Mouse (Mus musculus) limb, embryonic 12.5 days (tissue): Measurements from ENCODE around the gene Prkag2. TPM values are rescaled to one million over a fixed set of nuclear protein-coding genes. Genes with fewer than 3 reads are reported as not detected.

Experiments
- ATAC-seq: fragments of 200-750 bp; cut with Nextera tagmentation; 2 replicates; pipeline ENCODE4 v1.8.0; 2017; ENCODE audit warnings: low read depth, moderate TSS enrichment; ENCODE audit not compliant: insufficient number of reproducible peaks, insufficient read depth, low FRiP score, low TSS enrichment
- H3K27ac ChIP-seq: fragments of 300-500 bp; sonication (generic); 2 replicates; pipeline ENCODE4 v1.5.1; 2016; ENCODE audit warnings: mild to moderate bottlenecking, moderate library complexity
- H3K27me3 ChIP-seq: fragments of 300-500 bp; sonication (generic); 2 replicates; pipeline ENCODE4 v1.6.1; 2016; ENCODE audit warnings: mild to moderate bottlenecking, moderate library complexity
- H3K36me3 ChIP-seq: fragments of 300-500 bp; sonication (generic); 2 replicates; pipeline ENCODE4 v1.6.1; 2016; ENCODE audit warnings: mild to moderate bottlenecking, moderate library complexity
- H3K4me1 ChIP-seq: fragments of 300-500 bp; sonication (generic); replicated peaks from 2 replicates; pipeline ENCODE4 v1.6.1; 2016
- H3K4me2 ChIP-seq: fragments of 300-500 bp; sonication (generic); 2 replicates; pipeline ENCODE4 v1.6.1; 2016; ENCODE audit warnings: mild to moderate bottlenecking, moderate library complexity
- H3K4me3 ChIP-seq: fragments of 300-500 bp; sonication (generic); replicated peaks from 2 replicates; pipeline ENCODE4 v1.5.1; 2016; ENCODE audit warnings: mild to moderate bottlenecking
- H3K9ac ChIP-seq: fragments of 300-500 bp; sonication (generic); replicated peaks from 2 replicates; pipeline ENCODE4 v1.6.1; 2016; ENCODE audit warnings: mild to moderate bottlenecking, moderate library complexity
- H3K9me3 ChIP-seq: fragments of 300-500 bp; sonication (generic); 2 replicates; pipeline ENCODE4 v1.6.1; 2016; ENCODE audit warnings: mild to moderate bottlenecking, moderate library complexity
- WGBS: fragments of 180-500 bp; shearing (Covaris S2); methylation state at CpG from one replicate; pipeline ENCODE4 v1.1.7; 2016; 5-methylcytosine and 5-hydroxymethylcytosine counted together
- polyA plus RNA-seq: library from polyadenylated mRNA; unstranded; fragments of >200 nt; fragmentation: Nextera tagmentation; extraction: Ambion mirVana; gene quantifications from 2 replicates; pipeline ENCODE4 v1.2.1, GENCODE M21; 2016

Prkag2 gene
- polyA plus RNA-seq, 1 experiment from 2014 or later: 24.1 TPM

- Histone ChIP-seq H3K4me2 (no peak overlapping the region), H3K36me3 (no peaks in the 10 kb centered on the region), H3K4me1 (peaks cover 6% of the 10 kb centered on the region; the same call in 1 of the 2 replicates), H3K27ac (no peak overlapping the region), H3K4me3 (no peak overlapping the region), H3K9ac (no peak overlapping the region), H3K27me3 (peaks cover 24% of the 10 kb centered on the region), H3K9me3 (no peaks in the 10 kb centered on the region)
- no peak for ATAC-seq
These were observed 5.3 kb upstream of the Prkag2 start for GRCm38 (mm10) chr5:25105748-25106147.

- peaks cover 19% of the 10 kb centered on the region for H3K4me1 ChIP-seq
- no peak overlapping the region for H3K27ac ChIP-seq
- no peaks in the 10 kb centered on the region for H3K36me3 ChIP-seq
- H3K4me3 ChIP-seq: peak overlapping the region; percentile 63
- no peak; the same call in 1 of the 2 replicates for ATAC-seq
- under 1% methylated on average over 25 of the region's 25 CpGs for WGBS
- peaks cover 69% of the 10 kb centered on the region for H3K27me3 ChIP-seq
- H3K9ac ChIP-seq: peak overlapping the region; percentile 63
- no peaks in the 10 kb centered on the region for H3K9me3 ChIP-seq
- peak overlapping the region; percentile 100 for H3K4me2 ChIP-seq
These were observed 683 bp upstream of the Prkag2 start for GRCm38 (mm10) chr5:25101126-25101523.

GRCm38 (mm10) chr5:25100157-25100515 is 306 bp downstream of the Prkag2 start:
- Histone ChIP-seq H3K9me3 (no peaks in the 10 kb centered on the region), H3K27me3 (peaks cover 69% of the 10 kb centered on the region), H3K4me1 (peaks cover 19% of the 10 kb centered on the region), H3K27ac (no peak overlapping the region), H3K4me3 (peak overlapping the region; percentile 63), H3K9ac (peak overlapping the region; percentile 63; the same call in 1 of the 2 replicates), H3K36me3 (no peaks in the 10 kb centered on the region), H3K4me2 (peak overlapping the region; percentile 100)
- no peak for ATAC-seq
- WGBS: under 1% methylated on average over 26 of the region's 26 CpGs

GRCm38 (mm10) chr5:25099367-25100156 is 880 bp downstream of the Prkag2 start:
- H3K27me3 ChIP-seq: peaks cover 69% of the 10 kb centered on the region
- peak overlapping the region; percentile 63 for H3K4me3 ChIP-seq
- H3K36me3 ChIP-seq: no peaks in the 10 kb centered on the region
- H3K4me1 ChIP-seq: peaks cover 19% of the 10 kb centered on the region
- H3K9ac ChIP-seq: peak overlapping the region; percentile 42; the same call in 1 of the 2 replicates
- H3K27ac ChIP-seq: no peak overlapping the region
- H3K9me3 ChIP-seq: no peaks in the 10 kb centered on the region
- no peak for ATAC-seq
- H3K4me2 ChIP-seq: peak overlapping the region; percentile 100
- under 1% methylated on average over 45 of the region's 45 CpGs for WGBS

- no peak for ATAC-seq
- 65% methylated on average over 3 of the region's 3 CpGs for WGBS
These were observed 2.6 kb downstream of the Prkag2 start for GRCm38 (mm10) chr5:25097891-25098290.

GRCm38 (mm10) chr5:25096431-25096830 is 4.0 kb downstream of the Prkag2 start:
- Histone ChIP-seq H3K36me3 (no peaks in the 10 kb centered on the region), H3K27ac (no peak overlapping the region), H3K27me3 (peaks cover 53% of the 10 kb centered on the region), H3K4me2 (no peak overlapping the region), H3K9me3 (no peaks in the 10 kb centered on the region), H3K4me3 (no peak overlapping the region), H3K9ac (no peak overlapping the region), H3K4me1 (peaks cover 18% of the 10 kb centered on the region)
- no peak for ATAC-seq
- WGBS: 61% methylated on average over 4 of the region's 4 CpGs

More at GRCm38 (mm10) chr5:25097891-25098290, 2.6 kb downstream of the Prkag2 start:
- H3K27ac ChIP-seq: no peak overlapping the region
- H3K36me3 ChIP-seq: no peaks in the 10 kb centered on the region
- H3K9ac ChIP-seq: no peak overlapping the region
- H3K9me3 ChIP-seq: no peaks in the 10 kb centered on the region
- no peak overlapping the region for H3K4me3 ChIP-seq
- peaks cover 19% of the 10 kb centered on the region for H3K4me1 ChIP-seq
- peaks cover 65% of the 10 kb centered on the region for H3K27me3 ChIP-seq
- no peak overlapping the region for H3K4me2 ChIP-seq

- no peaks in the 10 kb centered on the region for H3K4me1 ChIP-seq
- H3K9me3 ChIP-seq: no peaks in the 10 kb centered on the region
- 83% methylated on average over 8 of the region's 8 CpGs for WGBS
- H3K4me2 ChIP-seq: no peak overlapping the region
- no peak overlapping the region for H3K4me3 ChIP-seq
- no peak overlapping the region for H3K9ac ChIP-seq
- H3K27me3 ChIP-seq: peaks cover 16% of the 10 kb centered on the region
- H3K27ac ChIP-seq: no peak overlapping the region
- no peak for ATAC-seq
- H3K36me3 ChIP-seq: no peaks in the 10 kb centered on the region
These were observed 7.7 kb downstream of the Prkag2 start for GRCm38 (mm10) chr5:25092630-25093245.

GRCm38 (mm10) chr5:25089258-25089972 is 11.0 kb downstream of the Prkag2 start:
- Histone ChIP-seq H3K4me1 (no peaks in the 10 kb centered on the region), H3K27me3 (no peaks in the 10 kb centered on the region), H3K27ac (no peak overlapping the region), H3K9me3 (no peaks in the 10 kb centered on the region), H3K4me2 (no peak overlapping the region), H3K9ac (no peak overlapping the region), H3K36me3 (no peaks in the 10 kb centered on the region), H3K4me3 (no peak overlapping the region)
- no peak for ATAC-seq
- 82% methylated on average over 6 of the region's 6 CpGs for WGBS

- Histone ChIP-seq H3K27me3 (no peaks in the 10 kb centered on the region), H3K4me3 (no peak overlapping the region), H3K4me2 (no peak overlapping the region), H3K4me1 (no peaks in the 10 kb centered on the region), H3K9ac (no peak overlapping the region), H3K9me3 (no peaks in the 10 kb centered on the region), H3K36me3 (no peaks in the 10 kb centered on the region), H3K27ac (no peak overlapping the region)
- ATAC-seq: no peak
- 71% methylated on average over 4 of the region's 4 CpGs for WGBS
These were observed 11.8 kb downstream of the Prkag2 start for GRCm38 (mm10) chr5:25088633-25089032.

- Histone ChIP-seq H3K4me3 (no peak overlapping the region), H3K27me3 (no peaks in the 10 kb centered on the region), H3K27ac (no peak overlapping the region), H3K4me2 (no peak overlapping the region), H3K9ac (no peak overlapping the region), H3K9me3 (no peaks in the 10 kb centered on the region), H3K36me3 (no peaks in the 10 kb centered on the region), H3K4me1 (no peaks in the 10 kb centered on the region)
- ATAC-seq: no peak
- WGBS: 83% methylated on average over 13 of the region's 13 CpGs
These were observed 12.3 kb downstream of the Prkag2 start for GRCm38 (mm10) chr5:25088111-25088510.

- ATAC-seq: no peak
- WGBS: 69% methylated on average over 7 of the region's 7 CpGs
- no peaks in the 10 kb centered on the region for H3K9me3 ChIP-seq
- H3K27me3 ChIP-seq: no peaks in the 10 kb centered on the region
- no peak overlapping the region for H3K4me2 ChIP-seq
- no peak overlapping the region for H3K27ac ChIP-seq
- no peaks in the 10 kb centered on the region for H3K4me1 ChIP-seq
- no peak overlapping the region for H3K9ac ChIP-seq
- H3K36me3 ChIP-seq: no peaks in the 10 kb centered on the region
- H3K4me3 ChIP-seq: no peak overlapping the region
These were observed 13.4 kb downstream of the Prkag2 start for GRCm38 (mm10) chr5:25087064-25087463.
